8 mouse cellular contexts compared by ENCODE assay signal in genomic region chr9:108003531-108003890, GRCm38 (mm10). TPM values are rescaled to one million over a fixed set of nuclear protein-coding genes. Genes with fewer than 3 reads are reported as not detected.
DNase-seq lines count a peak whose midpoint lies in the region; ATAC-seq and TF ChIP-seq lines count a peak whose summit lies in the region.

No protein-coding gene starts in this region.

- ATAC-seq in lung, embryonic 14.5 days (ENCODE audit: insufficient read depth) = no peak
- ATAC-seq in forebrain, postnatal 0 days = no peak
- no peak for ATAC-seq in limb, embryonic 15.5 days (ENCODE audit: insufficient number of reproducible peaks, low FRiP score, low TSS enrichment, low read depth)
- ATAC-seq in megakaryocyte-erythroid progenitor cell, adult 5-6 weeks (replicated peaks; ENCODE audit: low FRiP score, low TSS enrichment, poor library complexity, severe bottlenecking) = no peak

- H3K4me2 ChIP-seq in lung, embryonic 14.5 days = peak overlapping the region; percentile 93
- peak overlapping the region; percentile 76 for H3K4me2 ChIP-seq in forebrain, postnatal 0 days (ENCODE audit: low read depth)
- H3K4me2 ChIP-seq in limb, embryonic 15.5 days = peak overlapping the region; percentile 69

- no peaks in the 10 kb centered on the region for H3K9me3 ChIP-seq in lung, embryonic 14.5 days (ENCODE audit: low read depth, low read length)
- H3K9me3 ChIP-seq in forebrain, postnatal 0 days (ENCODE audit: low read length) = no peaks in the 10 kb centered on the region
- H3K9me3 ChIP-seq in limb, embryonic 15.5 days = no peaks in the 10 kb centered on the region

- H3K9ac ChIP-seq in lung, embryonic 14.5 days = peak overlapping the region; percentile 95
- H3K9ac ChIP-seq in forebrain, postnatal 0 days = peak overlapping the region; percentile 100
- peak overlapping the region; percentile 92 for H3K9ac ChIP-seq in limb, embryonic 15.5 days

- peaks cover 10% of the 10 kb centered on the region for H3K4me1 ChIP-seq in lung, embryonic 14.5 days (ENCODE audit: insufficient read depth)
- H3K4me1 ChIP-seq in forebrain, postnatal 0 days (ENCODE audit: insufficient read depth) = peaks cover 18% of the 10 kb centered on the region
- H3K4me1 ChIP-seq in limb, embryonic 15.5 days = peaks cover 28% of the 10 kb centered on the region

- 10% methylated on average over 8 of the region's 8 CpGs for WGBS in lung, embryonic 14.5 days
- WGBS in forebrain, postnatal 0 days = 8% methylated on average over 8 of the region's 8 CpGs
- WGBS in limb, embryonic 15.5 days = 4% methylated on average over 8 of the region's 8 CpGs

- no peaks in the 10 kb centered on the region for H3K36me3 ChIP-seq in lung, embryonic 14.5 days (ENCODE audit: insufficient read depth)
- H3K36me3 ChIP-seq in forebrain, postnatal 0 days (ENCODE audit: insufficient read depth) = no peaks in the 10 kb centered on the region
- H3K36me3 ChIP-seq in limb, embryonic 15.5 days = 0 out of 2 replicates have a peak, but pooled peaks cover 5% of the 10 kb centered on the region

- no peaks in the 10 kb centered on the region for H3K27me3 ChIP-seq in lung, embryonic 14.5 days (ENCODE audit: insufficient read depth, low read length)
- H3K27me3 ChIP-seq in forebrain, postnatal 0 days (ENCODE audit: insufficient read depth, low read length) = no peaks in the 10 kb centered on the region
- no peaks in the 10 kb centered on the region for H3K27me3 ChIP-seq in limb, embryonic 15.5 days

- H3K4me3 ChIP-seq in lung, embryonic 14.5 days (ENCODE audit: low read depth, low read length) = peak overlapping the region; percentile 99
- peak overlapping the region; percentile 100 for H3K4me3 ChIP-seq in forebrain, postnatal 0 days (ENCODE audit: low read depth, low read length)
- peak overlapping the region; percentile 73 for H3K4me3 ChIP-seq in limb, embryonic 15.5 days

- DNase-seq in lung, embryonic 14.5 days = peak; percentile 27
- no peak for DNase-seq in lung, postnatal 36 days
- peak; percentile 63 for DNase-seq in brain, embryonic 14.5 days (ENCODE audit: low read depth)
- no peak for DNase-seq in forebrain, postnatal 0 days
- DNase-seq in retina, embryonic 14.5 days (ENCODE audit: low spot score) = peak; percentile 34
- DNase-seq in ovary, postnatal 10 days (ENCODE audit: low spot score) = no peak

- no peak for TF ChIP-seq CTCF in lung, embryonic 14.5 days (IDR thresholded peaks at IDR 0.05; ENCODE audit: low read depth)
- no peak for TF ChIP-seq CTCF in brain, embryonic 14.5 days (IDR thresholded peaks at IDR 0.05; ENCODE audit: borderline replicate concordance, extremely low read depth, insufficient read depth, insufficient read length)
- TF ChIP-seq CTCF in forebrain, postnatal 0 days (IDR thresholded peaks at IDR 0.05; ENCODE audit: low read depth) = no peak

- peak; percentile 21; the same call in 1 of the 2 replicates for TF ChIP-seq POLR2A in brain, embryonic 14.5 days (IDR thresholded peaks at IDR 0.05; ENCODE audit: borderline replicate concordance, extremely low read depth, insufficient read depth, insufficient read length, poor library complexity, severe bottlenecking)

- 0 out of 2 replicates have a peak overlapping the region, but pooled peaks have one; percentile 2 for H3K27ac ChIP-seq in lung, embryonic 14.5 days (ENCODE audit: low read depth)
- peak overlapping the region; percentile 99 for H3K27ac ChIP-seq in forebrain, postnatal 0 days (ENCODE audit: low read depth, low read length)
- H3K27ac ChIP-seq in limb, embryonic 15.5 days = peak overlapping the region; percentile 95

RNA-seq across cellular contexts. Expression of gene Ip6k1, which starts 1.2 kb away (rescaled TPM):
- polyA plus RNA-seq in lung, embryonic 14.5 days (2014; fragmentation: Nextera tagmentation; extraction: Ambion mirVana) = 28.4 and 29.3 TPM in 2 replicates
- polyA plus RNA-seq in brain, embryonic 14.5 days (2012; rRNA removed) = 163 and 198 TPM in 2 replicates
- total RNA-seq in forebrain, postnatal 0 days (2014; rRNA removed) = 240 and 251 TPM in 2 replicates
- 70.5 and 86.9 TPM in 2 replicates for polyA plus RNA-seq in forebrain, postnatal 0 days (2015; fragmentation: Nextera tagmentation; extraction: Ambion mirVana)
- polyA plus RNA-seq in limb, embryonic 15.5 days (2015; fragmentation: Nextera tagmentation; extraction: Ambion mirVana) = 56.0 and 64.3 TPM in 2 replicates
- 30.6 and 36.6 TPM in 2 replicates for total RNA-seq in megakaryocyte-erythroid progenitor cell, adult 5-6 weeks (2014; fragmentation: Nextera tagmentation)
- 31.9 and 36.9 TPM in 2 replicates for total RNA-seq in megakaryocyte-erythroid progenitor cell, adult 5-6 weeks (2017)

RNA-seq across cellular contexts. Expression of gene Gm20662, which starts 7.4 kb away (rescaled TPM):
- 0.30 and 0.37 TPM in 2 replicates for polyA plus RNA-seq in lung, embryonic 14.5 days (2014; fragmentation: Nextera tagmentation; extraction: Ambion mirVana)
- polyA plus RNA-seq in brain, embryonic 14.5 days (2012; rRNA removed) = 2.3 and 4.5 TPM in 2 replicates
- 4.2 and 7.9 TPM in 2 replicates for total RNA-seq in forebrain, postnatal 0 days (2014; rRNA removed)
- not detected in 2 replicates for polyA plus RNA-seq in forebrain, postnatal 0 days (2015; fragmentation: Nextera tagmentation; extraction: Ambion mirVana)
- polyA plus RNA-seq in limb, embryonic 15.5 days (2015; fragmentation: Nextera tagmentation; extraction: Ambion mirVana) = 0.10 and 0.51 TPM in 2 replicates
- not detected in 2 replicates for total RNA-seq in megakaryocyte-erythroid progenitor cell, adult 5-6 weeks (2014; fragmentation: Nextera tagmentation)
- total RNA-seq in megakaryocyte-erythroid progenitor cell, adult 5-6 weeks (2017) = not detected in 2 replicates

RNA-seq across cellular contexts. Expression of gene Cdhr4, which starts 11.2 kb away (rescaled TPM):
- polyA plus RNA-seq in lung, embryonic 14.5 days (2014; fragmentation: Nextera tagmentation; extraction: Ambion mirVana) = 7.7 and 8.3 TPM in 2 replicates
- polyA plus RNA-seq in brain, embryonic 14.5 days (2012; rRNA removed) = 6.1 and 6.7 TPM in 2 replicates
- 3.1 and 4.4 TPM in 2 replicates for total RNA-seq in forebrain, postnatal 0 days (2014; rRNA removed)
- polyA plus RNA-seq in forebrain, postnatal 0 days (2015; fragmentation: Nextera tagmentation; extraction: Ambion mirVana) = 0.38 and 0.69 TPM in 2 replicates
- polyA plus RNA-seq in limb, embryonic 15.5 days (2015; fragmentation: Nextera tagmentation; extraction: Ambion mirVana) = 10.7 and 11.9 TPM in 2 replicates
- 0.37 TPM in 1 of 2 replicates, not detected in the other for total RNA-seq in megakaryocyte-erythroid progenitor cell, adult 5-6 weeks (2014; fragmentation: Nextera tagmentation)
- 0.88 TPM in 1 of 2 replicates, not detected in the other for total RNA-seq in megakaryocyte-erythroid progenitor cell, adult 5-6 weeks (2017)

RNA-seq across cellular contexts. Expression of gene Inka1, which starts 17.8 kb away (rescaled TPM):
- polyA plus RNA-seq in lung, embryonic 14.5 days (2014; fragmentation: Nextera tagmentation; extraction: Ambion mirVana) = 74.2 and 81.8 TPM in 2 replicates
- polyA plus RNA-seq in brain, embryonic 14.5 days (2012; rRNA removed) = 13.3 and 14.6 TPM in 2 replicates
- total RNA-seq in forebrain, postnatal 0 days (2014; rRNA removed) = 6.3 and 7.8 TPM in 2 replicates
- polyA plus RNA-seq in forebrain, postnatal 0 days (2015; fragmentation: Nextera tagmentation; extraction: Ambion mirVana) = 20.3 and 23.0 TPM in 2 replicates
- 97.7 and 99.9 TPM in 2 replicates for polyA plus RNA-seq in limb, embryonic 15.5 days (2015; fragmentation: Nextera tagmentation; extraction: Ambion mirVana)
- 23.1 and 29.7 TPM in 2 replicates for total RNA-seq in megakaryocyte-erythroid progenitor cell, adult 5-6 weeks (2014; fragmentation: Nextera tagmentation)
- total RNA-seq in megakaryocyte-erythroid progenitor cell, adult 5-6 weeks (2017) = 28.6 and 47.3 TPM in 2 replicates

RNA-seq across cellular contexts. Expression of gene Gm20661, which starts 20.7 kb away (rescaled TPM):
- 4.0 and 4.5 TPM in 2 replicates for polyA plus RNA-seq in lung, embryonic 14.5 days (2014; fragmentation: Nextera tagmentation; extraction: Ambion mirVana)
- 1.3 and 1.7 TPM in 2 replicates for polyA plus RNA-seq in brain, embryonic 14.5 days (2012; rRNA removed)
- total RNA-seq in forebrain, postnatal 0 days (2014; rRNA removed) = 0.46 TPM in 1 of 2 replicates, not detected in the other
- polyA plus RNA-seq in forebrain, postnatal 0 days (2015; fragmentation: Nextera tagmentation; extraction: Ambion mirVana) = 0.12 and 0.20 TPM in 2 replicates
- polyA plus RNA-seq in limb, embryonic 15.5 days (2015; fragmentation: Nextera tagmentation; extraction: Ambion mirVana) = 6.9 and 7.4 TPM in 2 replicates
- not detected in 2 replicates for total RNA-seq in megakaryocyte-erythroid progenitor cell, adult 5-6 weeks (2014; fragmentation: Nextera tagmentation)
- total RNA-seq in megakaryocyte-erythroid progenitor cell, adult 5-6 weeks (2017) = 0.42 TPM in 1 of 2 replicates, not detected in the other

Comparison
In these comparisons a context has a peak if more than half of its experiments do, and no peak if none do; other contexts are left out.
1. DNase-seq: peak in lung, embryonic 14.5 days (single experiment), brain, embryonic 14.5 days (single experiment) and retina, embryonic 14.5 days (single experiment); none in lung, postnatal 36 days (single experiment), forebrain, postnatal 0 days (single experiment) and ovary, postnatal 10 days (single experiment).
2. H3K27ac ChIP-seq: peak in every context shown above with its lines; median percentile 99 in forebrain, postnatal 0 days; 95 in limb, embryonic 15.5 days; 2 in lung, embryonic 14.5 days.
3. Peak in every context shown above with its lines, with median percentiles within 50 percentile points of each other: H3K4me2 ChIP-seq, H3K4me3 ChIP-seq and H3K9ac ChIP-seq.